Mouse (Mus musculus): ENCODE data around the gene Slc35c2. TPM values are rescaled to one million over a fixed set of nuclear protein-coding genes. Genes with fewer than 3 reads are reported as not detected.

Slc35c2 gene
- polyA plus RNA-seq, 1 experiment: 58.7 TPM

- H3K4me1 ChIP-seq (ENCODE audit: control insufficient read depth, insufficient read depth, low read length): peaks cover 14% of the 10 kb centered on the region
- peak overlapping the region; percentile 93 for H3K4me3 ChIP-seq (ENCODE audit: control insufficient read depth, low read depth, low read length)
- H3K27me3 ChIP-seq (ENCODE audit: control insufficient read depth, insufficient read depth, low read length): no peaks in the 10 kb centered on the region
- TF ChIP-seq POLR2A (IDR thresholded peaks at IDR 0.05; ENCODE audit: control insufficient read depth, low read depth, low read length) (no peak), CTCF (IDR thresholded peaks at IDR 0.05; ENCODE audit: control insufficient read depth, insufficient read depth, insufficient replicate concordance, low read depth, low read length) (no peak)
- H3K27ac ChIP-seq (ENCODE audit: control insufficient read depth, insufficient read depth, low read depth, low read length): peak overlapping the region; percentile 3
- no peaks in the 10 kb centered on the region for H3K36me3 ChIP-seq (ENCODE audit: control insufficient read depth, insufficient read depth, low read length)
Observed at GRCm38 (mm10) chr2:165325521-165326303, 38.0 kb upstream of the Slc35c2 start.

GRCm38 (mm10) chr2:165323928-165324327 lies 36.3 kb upstream of the Slc35c2 start:
- Histone ChIP-seq H3K27me3 (ENCODE audit: control insufficient read depth, insufficient read depth, low read length) (no peaks in the 10 kb centered on the region), H3K4me1 (ENCODE audit: control insufficient read depth, insufficient read depth, low read length) (peaks cover 14% of the 10 kb centered on the region), H3K4me3 (ENCODE audit: control insufficient read depth, low read depth, low read length) (no peak overlapping the region), H3K36me3 (ENCODE audit: control insufficient read depth, insufficient read depth, low read length) (no peaks in the 10 kb centered on the region), H3K27ac (ENCODE audit: control insufficient read depth, insufficient read depth, low read depth, low read length) (no peak overlapping the region)
- no peak for TF ChIP-seq CTCF (IDR thresholded peaks at IDR 0.05; ENCODE audit: control insufficient read depth, insufficient read depth, insufficient replicate concordance, low read depth, low read length)
- no peak for TF ChIP-seq POLR2A (IDR thresholded peaks at IDR 0.05; ENCODE audit: control insufficient read depth, low read depth, low read length)

DNA sequence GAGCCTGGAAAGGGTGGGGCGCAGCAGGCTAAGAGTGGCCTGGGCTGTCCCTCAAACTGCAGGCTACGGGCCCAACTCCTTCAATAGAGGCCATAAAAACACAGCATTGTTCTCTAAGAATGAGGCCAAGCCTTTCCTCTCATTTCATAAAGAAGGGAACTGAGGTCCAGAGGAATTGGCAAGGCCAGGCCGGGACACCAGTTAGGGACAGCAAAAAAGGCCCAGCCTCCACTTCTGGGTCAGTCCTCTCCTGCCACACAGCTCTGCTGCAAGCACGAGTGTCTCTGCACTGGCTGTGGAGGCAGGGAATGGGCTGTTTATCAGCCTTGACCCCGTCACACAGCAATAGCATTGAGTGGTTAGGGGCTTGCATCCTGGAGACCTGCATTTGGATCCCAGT lies 35.8 kb upstream of the Slc35c2 start:
- no peak for TF ChIP-seq POLR2A (IDR thresholded peaks at IDR 0.05; ENCODE audit: control insufficient read depth, low read depth, low read length)
- no peak for TF ChIP-seq CTCF (IDR thresholded peaks at IDR 0.05; ENCODE audit: control insufficient read depth, insufficient read depth, insufficient replicate concordance, low read depth, low read length)
- no peak overlapping the region for H3K4me3 ChIP-seq (ENCODE audit: control insufficient read depth, low read depth, low read length)
- no peaks in the 10 kb centered on the region for H3K36me3 ChIP-seq (ENCODE audit: control insufficient read depth, insufficient read depth, low read length)
- no peaks in the 10 kb centered on the region for H3K27me3 ChIP-seq (ENCODE audit: control insufficient read depth, insufficient read depth, low read length)
- H3K4me1 ChIP-seq (ENCODE audit: control insufficient read depth, insufficient read depth, low read length): peaks cover 14% of the 10 kb centered on the region
- no peak overlapping the region for H3K27ac ChIP-seq (ENCODE audit: control insufficient read depth, insufficient read depth, low read depth, low read length)

- H3K27ac ChIP-seq (ENCODE audit: control insufficient read depth, insufficient read depth, low read depth, low read length): no peak overlapping the region
- H3K4me3 ChIP-seq (ENCODE audit: control insufficient read depth, low read depth, low read length): no peak overlapping the region
- peaks cover 14% of the 10 kb centered on the region for H3K4me1 ChIP-seq (ENCODE audit: control insufficient read depth, insufficient read depth, low read length)
- no peaks in the 10 kb centered on the region for H3K27me3 ChIP-seq (ENCODE audit: control insufficient read depth, insufficient read depth, low read length)
- TF ChIP-seq POLR2A (IDR thresholded peaks at IDR 0.05; ENCODE audit: control insufficient read depth, low read depth, low read length): no peak
- no peak for TF ChIP-seq CTCF (IDR thresholded peaks at IDR 0.05; ENCODE audit: control insufficient read depth, insufficient read depth, insufficient replicate concordance, low read depth, low read length)
- H3K36me3 ChIP-seq (ENCODE audit: control insufficient read depth, insufficient read depth, low read length): no peaks in the 10 kb centered on the region
Observed at GRCm38 (mm10) chr2:165321981-165322735, 34.5 kb upstream of the Slc35c2 start.

DNA sequence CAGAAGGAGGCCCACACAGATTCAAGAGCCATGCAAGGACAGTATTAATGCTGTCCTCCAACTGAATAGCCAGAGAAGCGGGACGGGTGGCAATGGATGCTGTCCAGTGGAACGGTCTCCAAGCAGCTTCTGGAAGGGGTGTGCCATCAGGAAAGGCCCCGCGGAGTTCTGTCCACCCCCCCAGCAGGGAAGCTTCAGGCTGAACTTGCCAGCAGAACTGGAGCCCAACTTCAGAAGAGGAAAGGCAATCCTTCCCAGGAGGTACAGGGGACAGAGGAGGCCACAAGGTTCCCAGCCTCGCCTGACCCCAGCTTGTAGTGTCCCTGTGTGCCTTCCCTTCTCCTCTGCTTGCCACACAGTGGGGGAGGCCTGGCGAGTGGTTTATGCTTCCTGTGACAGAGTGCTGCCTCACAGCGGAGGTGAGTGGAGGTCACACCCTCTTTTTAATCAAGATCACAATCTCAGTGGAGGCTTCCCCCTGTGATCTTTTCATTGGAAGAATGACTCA lies 33.8 kb upstream of the Slc35c2 start:
- Histone ChIP-seq H3K4me1 (ENCODE audit: control insufficient read depth, insufficient read depth, low read length) (peaks cover 9% of the 10 kb centered on the region), H3K36me3 (ENCODE audit: control insufficient read depth, insufficient read depth, low read length) (no peaks in the 10 kb centered on the region), H3K27me3 (ENCODE audit: control insufficient read depth, insufficient read depth, low read length) (no peaks in the 10 kb centered on the region), H3K4me3 (ENCODE audit: control insufficient read depth, low read depth, low read length) (no peak overlapping the region), H3K27ac (ENCODE audit: control insufficient read depth, insufficient read depth, low read depth, low read length) (no peak overlapping the region)
- no peak for TF ChIP-seq POLR2A (IDR thresholded peaks at IDR 0.05; ENCODE audit: control insufficient read depth, low read depth, low read length)

DNA sequence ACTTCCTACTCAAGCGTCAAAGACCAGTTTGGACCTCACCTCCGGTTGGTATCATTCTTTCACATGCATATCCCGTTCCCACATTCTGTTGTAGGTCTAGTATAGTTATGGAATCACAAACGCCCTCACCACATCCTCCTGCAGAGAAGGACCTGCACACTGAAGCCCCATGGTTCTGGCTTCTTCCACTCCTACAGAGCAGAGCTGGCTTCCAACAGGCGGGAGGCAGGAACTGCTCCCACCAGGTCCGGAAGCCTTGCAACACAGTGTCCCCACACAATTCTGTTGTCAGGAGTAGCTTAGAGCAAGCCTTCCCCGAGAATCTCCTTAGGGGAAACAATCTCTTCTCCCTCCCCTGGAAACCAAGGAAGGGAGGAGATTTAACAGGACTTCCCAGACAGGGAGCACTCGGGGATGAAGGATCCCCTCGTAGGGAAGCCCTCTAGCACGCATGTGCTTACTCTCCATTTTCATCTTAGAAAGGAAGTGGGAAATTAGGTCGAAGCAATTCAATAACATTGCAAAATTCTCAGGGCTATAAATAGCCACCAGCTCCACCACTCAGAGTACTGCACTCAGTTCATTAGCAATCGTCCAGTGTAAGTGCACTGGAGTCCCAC lies 33.0 kb upstream of the Slc35c2 start:
- Histone ChIP-seq H3K27me3 (ENCODE audit: control insufficient read depth, insufficient read depth, low read length) (no peaks in the 10 kb centered on the region), H3K36me3 (ENCODE audit: control insufficient read depth, insufficient read depth, low read length) (no peaks in the 10 kb centered on the region), H3K4me1 (ENCODE audit: control insufficient read depth, insufficient read depth, low read length) (peaks cover 5% of the 10 kb centered on the region), H3K4me3 (ENCODE audit: control insufficient read depth, low read depth, low read length) (no peak overlapping the region), H3K27ac (ENCODE audit: control insufficient read depth, insufficient read depth, low read depth, low read length) (peak overlapping the region; percentile 20; the same call in 1 of the 2 replicates)
- no peak for TF ChIP-seq CTCF (IDR thresholded peaks at IDR 0.05; ENCODE audit: control insufficient read depth, insufficient read depth, insufficient replicate concordance, low read depth, low read length)
- no peak for TF ChIP-seq POLR2A (IDR thresholded peaks at IDR 0.05; ENCODE audit: control insufficient read depth, low read depth, low read length)

DNA sequence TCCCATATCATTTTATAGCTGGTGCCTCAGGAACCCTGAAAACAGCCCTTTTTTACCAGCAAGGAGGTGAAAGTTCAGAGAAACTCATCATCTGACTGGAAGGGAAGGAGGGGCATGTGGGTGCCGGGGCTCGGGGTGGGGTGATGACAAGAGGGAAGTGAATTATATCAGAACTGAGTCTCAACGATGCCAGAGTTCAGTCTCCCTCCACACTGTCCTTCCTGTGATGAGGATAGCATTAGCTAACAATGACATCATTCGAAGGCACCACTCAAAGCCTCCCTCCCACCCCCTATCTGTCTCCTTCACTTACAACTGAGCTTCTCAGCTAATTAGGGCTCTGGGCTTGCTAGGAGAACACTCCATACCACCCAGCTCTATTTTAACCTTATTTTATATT lies 31.8 kb upstream of the Slc35c2 start:
- Histone ChIP-seq H3K36me3 (ENCODE audit: control insufficient read depth, insufficient read depth, low read length) (no peaks in the 10 kb centered on the region; the same call in 1 of the 2 replicates), H3K27ac (ENCODE audit: control insufficient read depth, insufficient read depth, low read depth, low read length) (no peak overlapping the region), H3K4me1 (ENCODE audit: control insufficient read depth, insufficient read depth, low read length) (peaks cover 3% of the 10 kb centered on the region; the same call in 1 of the 2 replicates), H3K4me3 (ENCODE audit: control insufficient read depth, low read depth, low read length) (no peak overlapping the region), H3K27me3 (ENCODE audit: control insufficient read depth, insufficient read depth, low read length) (no peaks in the 10 kb centered on the region)
- TF ChIP-seq POLR2A (IDR thresholded peaks at IDR 0.05; ENCODE audit: control insufficient read depth, low read depth, low read length): no peak
- TF ChIP-seq CTCF (IDR thresholded peaks at IDR 0.05; ENCODE audit: control insufficient read depth, insufficient read depth, insufficient replicate concordance, low read depth, low read length): no peak
